27 mouse cellular contexts compared by ENCODE assay signal in the genomic region with DNA sequence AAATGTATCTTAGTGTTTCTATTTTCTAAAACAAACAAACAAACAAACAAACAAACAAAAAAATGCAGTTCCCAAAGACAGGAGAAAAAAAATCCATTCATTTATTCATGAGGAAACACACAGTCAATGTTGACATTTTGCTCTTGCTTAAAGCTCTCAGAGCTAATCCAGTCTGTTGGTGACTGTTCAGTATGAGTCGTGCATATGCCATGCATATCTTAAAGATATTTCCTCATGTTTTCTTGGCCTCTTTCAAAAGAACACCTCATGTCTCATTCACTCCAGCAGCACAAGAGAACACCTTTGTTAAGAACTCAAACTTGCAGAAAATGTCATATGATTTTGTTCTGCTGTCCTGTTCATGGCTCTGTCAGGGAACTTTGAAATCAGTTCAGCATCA.
"Had no signal": no experiment of that assay in that cellular context is flagged by ENCODE, and none has a peak within 500 bp of the region (broad histone marks: within the 10 kb centered on the region; RNA-seq: fewer than 3 reads in every experiment).

No protein-coding gene starts in this region.

- H3K4me3 ChIP-seq: heart, adult 2 months; heart, embryonic 13.5 days; heart, embryonic 15.5 days; hindbrain, embryonic 10.5 days; hindbrain, embryonic 13.5 days; hindbrain, embryonic 15.5 days; kidney, embryonic 15.5 days; layer of hippocampus, adult 2 months; left cerebral cortex, adult 2 months; limb, embryonic 10.5 days; limb, embryonic 12.5 days; liver, embryonic 12.5 days had no signal

- ATAC-seq: hindbrain, postnatal 0 days; intestine, embryonic 16.5 days; liver, embryonic 12.5 days had no signal

- H3K4me1 ChIP-seq: heart, embryonic 13.5 days; heart, embryonic 15.5 days; hindbrain, embryonic 10.5 days; hindbrain, embryonic 13.5 days; hindbrain, embryonic 15.5 days; kidney, embryonic 15.5 days; limb, embryonic 10.5 days; limb, embryonic 12.5 days; liver, embryonic 12.5 days had no signal

- H3K9me3 ChIP-seq: heart, embryonic 13.5 days; heart, embryonic 15.5 days; hindbrain, embryonic 10.5 days; hindbrain, embryonic 13.5 days; hindbrain, embryonic 15.5 days; kidney, embryonic 15.5 days; limb, embryonic 10.5 days; limb, embryonic 12.5 days; liver, embryonic 12.5 days had no signal

- H3K9ac ChIP-seq: heart, embryonic 13.5 days; heart, embryonic 15.5 days; hindbrain, embryonic 13.5 days; hindbrain, embryonic 15.5 days; kidney, embryonic 15.5 days; limb, embryonic 12.5 days; liver, embryonic 12.5 days; liver, embryonic 14.5 days had no signal

- H3K27me3 ChIP-seq: heart, embryonic 13.5 days; heart, embryonic 15.5 days; hindbrain, embryonic 13.5 days; hindbrain, embryonic 15.5 days; kidney, embryonic 15.5 days; limb, embryonic 12.5 days; liver, embryonic 12.5 days had no signal

- H3K4me2 ChIP-seq: heart, embryonic 11.5 days; heart, embryonic 13.5 days; heart, embryonic 15.5 days; hindbrain, embryonic 13.5 days; hindbrain, embryonic 15.5 days; kidney, embryonic 15.5 days; limb, embryonic 12.5 days; liver, embryonic 12.5 days had no signal

- DNase-seq: gastrocnemius, postnatal 14 days; gastrocnemius, postnatal 36 days; heart, adult 11 months; heart, adult 2 months; heart, postnatal 4 days; kidney, adult 11 months; kidney, adult 2 months; kidney, adult 9 months; kidney, postnatal 14 days; kidney, postnatal 36 days; liver had no signal

- H3K27ac ChIP-seq: heart, adult 2 months; heart, embryonic 13.5 days; heart, embryonic 15.5 days; hindbrain, embryonic 10.5 days; hindbrain, embryonic 13.5 days; hindbrain, embryonic 15.5 days; hindbrain, postnatal 0 days; kidney, embryonic 15.5 days; kidney, postnatal 0 days; layer of hippocampus, adult 2 months; left cerebral cortex, adult 2 months; limb, embryonic 10.5 days; limb, embryonic 12.5 days; liver, embryonic 12.5 days; liver, embryonic 14.5 days had no signal

- H3K36me3 ChIP-seq: heart, embryonic 15.5 days; hindbrain, embryonic 10.5 days; hindbrain, embryonic 13.5 days; hindbrain, embryonic 15.5 days; kidney, embryonic 15.5 days; limb, embryonic 10.5 days; liver, embryonic 12.5 days had no signal
